Comparison of ENCODE assay signal across 8 mouse cellular contexts in the genomic region with DNA sequence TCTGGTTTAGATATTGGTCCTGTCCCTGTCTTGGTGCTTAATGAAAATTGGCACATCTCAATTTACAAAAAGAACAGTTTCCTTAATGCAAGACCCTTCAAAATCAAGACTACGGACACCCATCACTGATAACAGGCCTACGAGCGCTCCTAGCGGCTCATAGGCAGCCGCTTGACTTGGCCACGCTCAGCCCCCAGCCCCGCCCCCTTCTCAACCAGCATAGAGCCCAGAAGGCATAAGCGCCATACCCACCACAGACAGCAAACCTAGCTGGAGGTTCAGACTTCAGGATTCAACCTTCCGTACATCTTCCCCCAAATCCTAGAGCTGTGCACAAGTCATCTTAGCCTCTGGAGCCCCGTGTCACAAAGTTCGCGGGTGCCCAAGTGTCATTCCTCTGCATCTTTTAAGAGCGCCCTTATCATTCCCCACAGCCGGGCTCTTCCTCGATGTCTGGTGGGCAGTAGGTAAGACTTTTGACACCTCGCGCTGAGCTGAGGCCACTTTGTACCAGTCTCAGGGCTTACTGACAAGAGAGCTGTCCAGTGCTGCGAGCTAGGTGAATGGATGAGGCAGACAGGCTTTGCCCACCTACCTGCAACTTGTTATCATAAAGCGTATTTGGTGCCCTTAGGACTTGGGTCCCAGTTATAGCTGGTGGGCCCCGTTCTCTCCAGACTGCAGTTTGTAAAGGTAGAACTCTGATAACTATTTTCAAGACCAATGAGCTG. TPM values are rescaled to one million over a fixed set of nuclear protein-coding genes. Genes with fewer than 3 reads are reported as not detected.
A peak's percentile ranks its signal among the peaks of the same experiment; 100 is the strongest.
DNase-seq lines count a peak whose midpoint lies in the region; ATAC-seq and TF ChIP-seq lines count a peak whose summit lies in the region.

No protein-coding gene starts in this region.

- H3K9ac ChIP-seq in heart, adult 2 months (ENCODE audit: low read depth, low read length), result no peak overlapping the region
- no peak overlapping the region for H3K9ac ChIP-seq in midbrain, postnatal 0 days (replicated peaks; ENCODE audit: low read length, poor library complexity, severe bottlenecking)

- H3K9me3 ChIP-seq in midbrain, postnatal 0 days (ENCODE audit: low read length), result no peaks in the 10 kb centered on the region

- intact Hi-C loops in heart, adult 2 months (cut with DNase I), result no loop called here

- H3K27ac ChIP-seq in heart, adult 2 months, result no peak overlapping the region
- H3K27ac ChIP-seq in midbrain, postnatal 0 days (ENCODE audit: low read depth, low read length), result no peak overlapping the region

- no peak overlapping the region for H3K4me3 ChIP-seq in heart, adult 2 months
- no peak overlapping the region for H3K4me3 ChIP-seq in midbrain, postnatal 0 days (ENCODE audit: low read depth, low read length)

- 49% methylated on average over 20 of the region's 20 CpGs for WGBS in heart, adult 2 months
- WGBS in midbrain, postnatal 0 days, result 47% methylated on average over 20 of the region's 20 CpGs

- peak; percentile 48 for TF ChIP-seq CTCF in heart, adult 2 months (IDR thresholded peaks at IDR 0.05)
- TF ChIP-seq CTCF in midbrain, postnatal 0 days (IDR thresholded peaks at IDR 0.05), result peak; percentile 37

- peaks cover 4% of the 10 kb centered on the region; the same call in 1 of the 2 replicates for H3K36me3 ChIP-seq in heart, adult 2 months (ENCODE audit: control insufficient read depth, insufficient read depth, low read length)
- H3K36me3 ChIP-seq in midbrain, postnatal 0 days (ENCODE audit: insufficient read depth, low read length), result peaks cover 16% of the 10 kb centered on the region; the same call in 1 of the 2 replicates

- 0 out of 2 replicates have a peak, but pooled peaks have one; percentile 19 for TF ChIP-seq POLR2A in heart, adult 2 months (IDR thresholded peaks at IDR 0.05; ENCODE audit: insufficient read depth, low read depth, low read length)

- no peak overlapping the region for H3K4me2 ChIP-seq in midbrain, postnatal 0 days (ENCODE audit: low read depth, low read length, poor library complexity, severe bottlenecking)

- no peaks in the 10 kb centered on the region for H3K4me1 ChIP-seq in heart, adult 2 months (ENCODE audit: control insufficient read depth, insufficient read depth, low read length)
- 0 out of 2 replicates have a peak, but pooled peaks cover 3% of the 10 kb centered on the region for H3K4me1 ChIP-seq in midbrain, postnatal 0 days (ENCODE audit: insufficient read depth, low read length)

- no peak for DNase-seq in heart, adult 2 months
- no peak for DNase-seq in heart, adult 9 months (ENCODE audit: low spot score in 2 of 2)
- DNase-seq in retina, embryonic 14.5 days (ENCODE audit: low spot score), result peak; percentile 70
- DNase-seq in retina, postnatal 1 day, result no peak
- DNase-seq in embryo, embryonic 10 days (ENCODE audit: low spot score), result peak; percentile 53
- peak; percentile 41 for DNase-seq in midbrain, postnatal 0 days (ENCODE audit: low spot score)
- no peak for DNase-seq in ovary, postnatal 14 days (ENCODE audit: low spot score)
- no peak for DNase-seq in layer of hippocampus, postnatal 14 days (ENCODE audit: low spot score in 2 of 2)

- no peak for TF ChIP-seq EP300 in heart, adult 2 months (IDR thresholded peaks at IDR 0.05; ENCODE audit: insufficient read depth, low read depth, low read length)

- no peak for ATAC-seq in midbrain, postnatal 0 days (ENCODE audit: low FRiP score)

- H3K79me2 ChIP-seq in heart, adult 2 months (replicated peaks; ENCODE audit: control insufficient read depth, insufficient read depth, low read length), result no peaks in the 10 kb centered on the region

- no peaks in the 10 kb centered on the region for H3K27me3 ChIP-seq in heart, adult 2 months (ENCODE audit: control insufficient read depth, insufficient read depth, low read length)
- H3K27me3 ChIP-seq in midbrain, postnatal 0 days (ENCODE audit: insufficient read depth, low read length), result no peaks in the 10 kb centered on the region

RNA-seq across cellular contexts. Expression of a gene that starts 3.7 kb away (rescaled TPM):
- 1,000 to 10,000 TPM; 1,490 to 1,640 TPM for total RNA-seq in heart, adult 2 months (2021)
- polyA plus RNA-seq in heart, adult 2 months (2012; rRNA removed), result 2,522 and 4,232 TPM in 2 replicates
- total RNA-seq in midbrain, postnatal 0 days (2014; rRNA removed), result 3,080 and 3,220 TPM in 2 replicates
- 983 and 1,053 TPM in 2 replicates for polyA plus RNA-seq in midbrain, postnatal 0 days (2015; fragmentation: Nextera tagmentation; extraction: Ambion mirVana)
- total RNA-seq in layer of hippocampus, postnatal 14 days (2021), result 1,000 to 10,000 TPM; 1,323 to 1,423 TPM

RNA-seq across cellular contexts. Expression of a gene that starts 35.9 kb away (rescaled TPM):
- total RNA-seq in heart, adult 2 months (2021), result under 1 TPM; 0.52 to 0.68 TPM
- polyA plus RNA-seq in heart, adult 2 months (2012; rRNA removed), result 0.45 and 1.0 TPM in 2 replicates
- 3.1 and 4.4 TPM in 2 replicates for total RNA-seq in midbrain, postnatal 0 days (2014; rRNA removed)
- polyA plus RNA-seq in midbrain, postnatal 0 days (2015; fragmentation: Nextera tagmentation; extraction: Ambion mirVana), result 4.5 and 5.8 TPM in 2 replicates
- total RNA-seq in layer of hippocampus, postnatal 14 days (2021), result 1 to 10 TPM; 3.3 to 5.8 TPM

Comparison
In these comparisons a context has a peak if more than half of its experiments do, and no peak if none do; other contexts are left out.
1. DNase-seq: peak in retina, embryonic 14.5 days (single experiment), embryo, embryonic 10 days (single experiment) and midbrain, postnatal 0 days (single experiment); none in heart, adult 2 months (0 of 2), heart, adult 9 months (0 of 2), retina, postnatal 1 day (single experiment), ovary, postnatal 14 days (single experiment) and layer of hippocampus, postnatal 14 days (0 of 2).